Mouse (Mus musculus) midbrain, embryonic 13.5 days (tissue): Measurements from ENCODE around the gene Myh3. TPM values are rescaled to one million over a fixed set of nuclear protein-coding genes. Genes with fewer than 3 reads are reported as not detected.
A peak's percentile ranks its signal among the peaks of the same experiment; 100 is the strongest.

Experiments
- ATAC-seq: fragments of 200-750 bp; cut with Nextera tagmentation; 2 replicates; pipeline ENCODE4 v1.8.0; 2017; ENCODE audit warnings: mild to moderate bottlenecking, moderate TSS enrichment, moderate library complexity
- H3K27ac ChIP-seq: fragments of 300-500 bp; sonication (generic); 2 replicates; pipeline ENCODE4 v1.5.1; 2015; ENCODE audit warnings: inconsistent platforms, mild to moderate bottlenecking, moderate library complexity
- H3K27me3 ChIP-seq: fragments of 300-500 bp; sonication (generic); 2 replicates; pipeline ENCODE4 v1.6.1; 2015; ENCODE audit warnings: mild to moderate bottlenecking, inconsistent platforms
- H3K36me3 ChIP-seq: fragments of 300-500 bp; sonication (generic); 2 replicates; pipeline ENCODE4 v1.6.1; 2015; ENCODE audit warnings: mild to moderate bottlenecking, inconsistent platforms
- H3K4me1 ChIP-seq: fragments of 300-500 bp; sonication (generic); replicated peaks from 2 replicates; pipeline ENCODE4 v1.6.1; 2015; ENCODE audit warnings: inconsistent platforms
- H3K4me2 ChIP-seq: fragments of 300-500 bp; sonication (generic); replicated peaks from 2 replicates; pipeline ENCODE4 v1.6.1; 2015; ENCODE audit warnings: moderate library complexity, mild to moderate bottlenecking, inconsistent platforms
- H3K4me3 ChIP-seq: fragments of 300-500 bp; sonication (generic); replicated peaks from 2 replicates; pipeline ENCODE4 v1.5.1; 2015; ENCODE audit warnings: mild to moderate bottlenecking, inconsistent platforms
- H3K9ac ChIP-seq: fragments of 300-500 bp; sonication (generic); replicated peaks from 2 replicates; pipeline ENCODE4 v1.6.1; 2015; ENCODE audit warnings: mild to moderate bottlenecking, inconsistent platforms
- H3K9me3 ChIP-seq: fragments of 300-500 bp; sonication (generic); 2 replicates; pipeline ENCODE4 v1.6.1; 2016; ENCODE audit warnings: mild to moderate bottlenecking, inconsistent platforms
- WGBS: fragments of 180-500 bp; shearing (Covaris S2); methylation state at CpG from one replicate; pipeline ENCODE4 v1.1.7; 2015; 5-methylcytosine and 5-hydroxymethylcytosine counted together
- polyA plus RNA-seq: library from polyadenylated mRNA; unstranded; fragments of >200 nt; fragmentation: Nextera tagmentation; extraction: Ambion mirVana; gene quantifications from 2 replicates; pipeline ENCODE4 v1.2.1, GENCODE M21; 2015

The Myh3 gene
- polyA plus RNA-seq, 1 experiment from 2014 or later, result 0.35 TPM

DNA sequence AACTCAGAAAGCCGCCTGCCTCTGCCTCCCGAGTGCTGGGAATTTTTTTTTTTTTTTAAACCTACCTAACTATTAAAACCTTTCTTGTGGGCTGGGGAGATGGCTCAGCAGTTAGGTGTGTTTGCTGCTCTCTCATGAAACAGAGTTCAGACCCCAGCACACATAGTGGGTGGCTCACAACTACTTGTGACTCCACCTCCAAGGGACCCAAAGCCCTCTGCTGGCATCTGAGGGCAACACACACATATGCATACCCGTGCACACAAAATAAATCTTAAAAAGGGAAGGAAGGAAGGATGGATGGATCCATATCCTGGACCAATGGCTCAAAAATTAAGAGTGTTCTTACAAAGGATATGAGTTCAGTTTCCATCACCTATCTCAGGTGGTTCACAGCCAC, 28.8 kb upstream of the Myh3 start:
- H3K27me3 ChIP-seq, result no peaks in the 10 kb centered on the region
- H3K9me3 ChIP-seq, result no peaks in the 10 kb centered on the region
- WGBS, result 91% methylated on average over 3 of the region's 3 CpGs
- no peak overlapping the region for H3K4me3 ChIP-seq
- H3K9ac ChIP-seq, result no peak overlapping the region
- H3K4me2 ChIP-seq, result no peak overlapping the region
- H3K4me1 ChIP-seq, result peaks cover 20% of the 10 kb centered on the region
- H3K27ac ChIP-seq, result no peak overlapping the region
- peaks cover 24% of the 10 kb centered on the region for H3K36me3 ChIP-seq
- ATAC-seq, result no peak

DNA sequence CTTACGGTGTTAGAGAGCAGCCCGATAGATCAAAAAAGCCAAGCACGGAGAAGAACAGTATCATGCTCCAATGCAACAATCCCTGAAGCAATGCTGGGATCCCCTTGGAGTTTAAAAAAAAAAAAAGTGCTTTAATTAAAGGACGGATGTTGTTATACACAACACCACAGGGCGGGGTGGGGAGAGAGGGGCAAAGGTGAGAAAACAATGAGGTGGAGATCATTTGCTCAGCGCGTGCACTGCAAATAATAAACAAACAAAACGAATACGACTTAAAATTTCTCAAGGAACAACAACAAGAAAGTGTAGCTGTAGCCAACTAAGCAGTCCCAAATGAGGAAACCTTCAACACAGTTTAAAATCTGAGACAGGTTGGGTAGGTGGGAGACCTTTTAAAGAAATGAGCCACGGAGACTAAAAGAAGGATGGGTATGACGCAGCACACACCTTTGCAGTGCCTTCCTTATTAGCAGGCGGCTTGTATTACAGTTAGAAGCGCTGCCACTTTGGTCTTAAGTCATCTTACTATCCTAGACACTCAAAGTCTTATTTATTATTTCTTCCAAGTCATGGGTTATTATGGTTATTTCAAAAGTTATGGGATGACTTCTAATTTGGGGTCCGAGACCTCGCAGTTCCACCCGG, 26.3 kb upstream of the Myh3 start:
- Histone ChIP-seq H3K27me3 (no peaks in the 10 kb centered on the region), H3K4me1 (peaks cover 20% of the 10 kb centered on the region), H3K27ac (peak overlapping the region; percentile 81; the same call in 1 of the 2 replicates), H3K4me3 (peak overlapping the region; percentile 99), H3K9me3 (no peaks in the 10 kb centered on the region), H3K36me3 (peaks cover 25% of the 10 kb centered on the region), H3K9ac (peak overlapping the region; percentile 85), H3K4me2 (peak overlapping the region; percentile 76)
- ATAC-seq, result peak; percentile 66
- 9% methylated on average over 16 of the region's 16 CpGs for WGBS

DNA sequence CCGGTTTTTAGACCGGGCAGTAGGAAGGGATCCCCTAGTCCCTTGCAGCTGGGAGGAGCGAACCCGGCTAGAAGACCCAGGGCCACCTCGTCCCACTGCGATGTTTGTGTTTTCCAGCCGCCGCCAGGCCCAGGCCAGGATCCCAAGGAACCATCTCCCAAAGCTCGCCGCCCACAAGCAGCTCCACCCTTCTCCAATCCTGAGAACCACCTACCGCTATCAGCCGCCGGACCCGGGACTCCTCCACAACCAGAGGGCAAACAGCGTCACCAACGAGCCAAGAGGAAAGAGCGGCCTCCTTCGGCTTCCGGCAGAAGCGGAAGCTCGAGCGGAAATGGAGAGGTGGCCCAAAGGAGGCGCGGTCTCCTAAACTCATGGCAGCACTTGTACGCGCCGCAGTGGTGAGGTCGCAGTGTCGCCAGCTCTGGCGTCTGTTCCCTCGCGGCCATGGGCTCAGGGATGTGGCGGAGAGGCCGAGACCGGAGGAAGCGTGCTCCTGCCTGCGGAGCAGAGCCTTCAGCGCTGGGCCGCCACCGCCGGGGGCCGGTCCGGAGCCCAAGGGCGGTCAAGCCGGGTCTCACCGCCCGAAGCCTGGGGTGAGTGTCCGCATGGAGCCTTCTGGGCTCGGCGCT, 25.7 kb upstream of the Myh3 start, which contains the start of the genes Adprm and Sco1:
Gene Adprm, minus strand, starts transcription at position 274 of the 632 bp plus-strand sequence.
Gene Sco1, plus strand, starts transcription at position 350 of the 632 bp plus-strand sequence.
- H3K9me3 ChIP-seq, result no peaks in the 10 kb centered on the region
- H3K4me3 ChIP-seq, result peak within 1 kb of the TSS; percentile 99
- peaks cover 31% of the 10 kb centered on the region for H3K36me3 ChIP-seq
- H3K27ac ChIP-seq, result peak within 1 kb of the TSS; percentile 81
- ATAC-seq, result peak; percentile 96
- peaks cover 20% of the 10 kb centered on the region for H3K4me1 ChIP-seq
- peak within 1 kb of the TSS; percentile 76 for H3K4me2 ChIP-seq
- H3K27me3 ChIP-seq, result no peaks in the 10 kb centered on the region
- under 1% methylated on average over 50 of the region's 50 CpGs for WGBS
- H3K9ac ChIP-seq, result peak within 1 kb of the TSS; percentile 85

DNA sequence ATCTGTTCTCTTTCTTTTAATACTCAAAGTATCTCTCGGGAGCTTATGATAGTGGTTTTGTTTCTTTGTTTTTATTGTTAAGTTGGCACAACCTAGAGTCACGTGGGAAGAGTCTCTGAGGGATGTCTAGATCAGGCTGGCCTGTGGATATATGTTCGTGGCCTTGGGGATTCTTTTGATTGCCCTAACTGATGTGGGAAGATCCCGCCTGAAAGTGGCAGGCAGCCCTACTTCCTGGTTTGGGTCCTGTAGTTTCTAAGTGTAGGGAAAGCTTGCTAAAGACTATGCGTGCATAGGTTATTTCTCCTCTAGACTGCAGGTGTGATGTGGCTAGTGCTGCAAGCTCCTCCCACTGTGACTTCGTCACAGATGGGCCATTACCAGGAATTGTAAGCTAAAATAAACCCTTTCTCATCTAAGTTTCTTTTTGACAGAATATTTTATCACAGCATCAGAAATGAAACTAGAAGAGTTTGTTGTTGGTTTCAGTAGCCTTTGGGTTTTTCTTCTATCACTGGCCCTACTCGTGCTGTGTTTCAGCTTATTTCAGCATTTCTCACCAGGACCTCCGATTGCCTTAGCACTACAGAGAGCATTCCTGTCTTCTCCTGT, 23.2 kb upstream of the Myh3 start:
- H3K27ac ChIP-seq, result no peak overlapping the region
- peaks cover 20% of the 10 kb centered on the region for H3K4me1 ChIP-seq
- ATAC-seq, result no peak
- H3K27me3 ChIP-seq, result no peaks in the 10 kb centered on the region
- no peak overlapping the region for H3K4me3 ChIP-seq
- no peak overlapping the region for H3K4me2 ChIP-seq
- H3K9me3 ChIP-seq, result no peaks in the 10 kb centered on the region
- 92% methylated on average over 8 of the region's 8 CpGs for WGBS
- H3K36me3 ChIP-seq, result peaks cover 48% of the 10 kb centered on the region
- no peak overlapping the region for H3K9ac ChIP-seq

DNA sequence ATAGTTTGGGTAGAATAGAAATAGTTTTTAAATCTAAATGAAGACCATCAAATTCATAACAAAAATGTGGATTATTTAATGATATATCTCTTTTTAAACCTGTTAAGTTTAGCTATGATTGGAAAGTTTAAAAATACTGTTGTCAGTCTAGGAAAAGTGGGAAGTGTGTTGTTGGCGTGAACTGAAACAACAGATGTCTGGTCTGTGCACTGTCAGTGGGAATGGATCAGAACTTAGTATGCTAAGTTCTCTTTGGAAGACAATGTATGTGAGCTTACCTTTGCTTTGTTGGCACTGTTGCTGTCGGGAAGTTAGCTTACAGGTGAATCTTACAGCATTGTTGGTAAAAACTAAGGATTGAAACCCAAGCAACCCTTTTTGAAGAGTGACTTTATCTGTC, 16.8 kb upstream of the Myh3 start:
- Histone ChIP-seq H3K4me1 (no peaks in the 10 kb centered on the region), H3K27me3 (no peaks in the 10 kb centered on the region), H3K36me3 (peaks cover 88% of the 10 kb centered on the region), H3K9me3 (no peaks in the 10 kb centered on the region), H3K4me2 (no peak overlapping the region), H3K4me3 (no peak overlapping the region), H3K27ac (no peak overlapping the region), H3K9ac (no peak overlapping the region)
- 94% methylated on average over 2 of the region's 2 CpGs for WGBS
- ATAC-seq, result no peak

DNA sequence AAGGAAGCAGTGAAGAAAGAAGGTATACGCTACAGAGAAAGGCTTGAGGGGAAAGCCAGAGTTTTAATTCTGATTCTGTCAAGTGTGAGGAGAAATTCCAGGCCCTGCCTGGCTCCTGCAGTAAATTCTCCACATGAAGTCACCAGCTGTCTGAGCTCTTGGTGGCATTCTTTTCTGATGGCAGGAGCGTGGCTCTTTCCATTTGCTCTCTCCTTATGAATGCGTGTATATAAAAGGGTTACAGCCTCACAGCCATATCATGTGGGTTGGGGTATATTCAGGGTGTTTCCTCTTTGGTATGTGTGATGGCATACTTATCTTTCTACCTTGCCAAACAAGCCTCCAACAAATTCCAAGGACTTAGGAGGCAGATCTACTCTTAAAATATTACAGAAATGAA, 15.4 kb upstream of the Myh3 start:
- no peaks in the 10 kb centered on the region for H3K27me3 ChIP-seq
- no peak overlapping the region for H3K4me3 ChIP-seq
- no peak for ATAC-seq
- H3K4me2 ChIP-seq, result no peak overlapping the region
- no peaks in the 10 kb centered on the region for H3K9me3 ChIP-seq
- no peak overlapping the region for H3K27ac ChIP-seq
- no peak overlapping the region for H3K9ac ChIP-seq
- WGBS, result 95% methylated on average over 3 of the region's 3 CpGs
- no peaks in the 10 kb centered on the region for H3K4me1 ChIP-seq
- H3K36me3 ChIP-seq, result peaks cover 85% of the 10 kb centered on the region

DNA sequence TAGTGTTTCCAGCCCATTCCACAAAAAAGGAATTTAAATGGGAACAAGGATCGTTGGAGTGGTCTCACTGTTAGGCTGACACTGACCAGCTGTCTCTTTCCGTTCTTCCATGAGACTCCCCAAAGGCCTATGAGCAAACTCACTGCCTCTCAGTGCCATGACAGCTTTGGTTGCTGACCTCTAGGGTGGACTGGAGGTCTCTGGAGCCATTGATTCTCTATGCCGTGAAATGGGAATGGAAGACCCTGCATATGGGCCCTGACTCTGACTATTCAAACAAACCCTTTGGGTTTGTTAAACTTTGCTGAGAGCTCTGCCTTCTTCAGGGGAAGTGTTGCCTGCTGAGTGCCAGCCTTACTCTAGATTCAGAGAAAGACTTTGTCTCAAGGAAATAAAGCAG, 10.4 kb upstream of the Myh3 start:
- H3K36me3 ChIP-seq, result peaks cover 48% of the 10 kb centered on the region
- H3K4me1 ChIP-seq, result no peaks in the 10 kb centered on the region
- no peak overlapping the region for H3K27ac ChIP-seq
- no peak overlapping the region for H3K4me3 ChIP-seq
- no peaks in the 10 kb centered on the region for H3K27me3 ChIP-seq
- no peak overlapping the region for H3K9ac ChIP-seq
- WGBS, result 91% methylated on average over 3 of the region's 3 CpGs
- no peak overlapping the region for H3K4me2 ChIP-seq
- no peak for ATAC-seq
- H3K9me3 ChIP-seq, result no peaks in the 10 kb centered on the region

DNA sequence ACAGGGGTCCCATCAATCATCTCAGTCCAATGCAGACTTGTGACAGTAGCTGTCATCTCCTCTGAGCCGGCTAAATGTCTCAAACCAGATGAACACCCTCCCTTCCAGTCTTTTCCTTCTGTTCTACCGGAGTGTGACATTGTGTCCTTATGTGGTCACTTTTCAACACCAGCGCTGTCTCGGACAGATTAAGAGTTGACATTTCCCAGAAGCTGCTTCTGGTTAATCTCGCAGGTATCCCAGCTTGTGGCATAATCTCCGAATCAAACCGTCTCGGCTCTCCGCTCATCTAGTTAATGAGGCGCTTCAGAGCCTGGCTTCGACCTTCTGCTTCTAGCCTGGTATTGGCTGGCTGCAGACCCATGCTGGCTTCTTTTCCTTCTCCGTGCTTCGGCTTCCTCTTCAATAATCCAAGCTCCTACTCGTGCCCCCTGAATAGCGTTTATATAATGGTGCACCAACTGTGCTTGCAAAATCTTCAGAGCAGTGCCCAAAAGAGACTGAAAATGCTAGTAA, 5.4 kb upstream of the Myh3 start:
- WGBS, result 69% methylated on average over 15 of the region's 15 CpGs
- Histone ChIP-seq H3K4me2 (no peak overlapping the region), H3K9ac (no peak overlapping the region), H3K27me3 (no peaks in the 10 kb centered on the region), H3K9me3 (no peaks in the 10 kb centered on the region), H3K36me3 (0 out of 2 replicates have a peak, but pooled peaks cover 3% of the 10 kb centered on the region), H3K4me1 (peaks cover 5% of the 10 kb centered on the region), H3K4me3 (no peak overlapping the region), H3K27ac (no peak overlapping the region)
- no peak for ATAC-seq

DNA sequence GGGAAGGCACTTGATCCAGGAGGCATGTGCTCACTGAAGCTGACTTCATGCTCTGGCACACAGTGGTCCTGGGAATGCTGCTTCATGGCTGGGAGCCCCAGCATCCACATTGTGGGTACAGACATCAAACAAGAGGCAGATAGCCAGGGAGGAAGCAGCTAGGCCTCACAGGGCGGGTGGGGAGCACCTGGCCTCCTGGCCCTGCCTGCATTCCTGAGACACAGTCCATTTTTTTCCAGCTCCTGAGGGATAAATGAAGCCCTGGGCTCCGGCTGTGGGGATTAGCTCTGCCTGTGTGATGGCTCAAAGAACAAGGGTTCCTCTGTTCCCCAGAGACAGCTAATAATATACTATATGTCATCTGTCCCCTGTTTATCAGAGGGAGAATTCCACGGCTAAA, 3.1 kb upstream of the Myh3 start:
- no peak for ATAC-seq
- WGBS, result 14% methylated on average over 3 of the region's 3 CpGs

DNA sequence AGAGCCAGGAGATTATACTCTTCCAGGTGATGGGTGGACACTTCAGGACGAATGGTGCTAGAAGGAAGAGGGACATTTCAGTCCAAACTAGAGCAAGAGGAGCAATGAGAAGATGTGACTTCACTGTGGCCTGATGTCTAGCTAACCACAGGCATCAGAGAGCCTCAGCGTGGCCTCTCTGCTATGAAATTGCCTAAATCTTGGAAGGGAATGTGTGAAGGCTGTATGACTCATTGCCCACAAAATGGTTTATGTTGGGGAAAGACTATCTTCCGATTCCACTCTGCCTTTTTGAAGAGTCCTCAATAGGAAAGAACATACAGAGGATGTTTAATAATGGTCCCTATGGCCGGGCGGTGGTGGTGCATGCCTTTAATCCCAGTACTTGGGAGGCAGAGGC, 1.3 kb upstream of the Myh3 start:
- no peak overlapping the region for H3K27ac ChIP-seq
- H3K4me1 ChIP-seq, result peaks cover 28% of the 10 kb centered on the region
- no peaks in the 10 kb centered on the region for H3K36me3 ChIP-seq
- no peak for ATAC-seq
- 90% methylated on average over 5 of the region's 5 CpGs for WGBS
- H3K4me3 ChIP-seq, result no peak overlapping the region
- H3K9ac ChIP-seq, result no peak overlapping the region
- no peaks in the 10 kb centered on the region for H3K9me3 ChIP-seq
- no peak overlapping the region for H3K4me2 ChIP-seq
- H3K27me3 ChIP-seq, result no peaks in the 10 kb centered on the region

More for the DNA sequence above, 3.1 kb upstream of the Myh3 start:
- Histone ChIP-seq H3K4me1 (peaks cover 14% of the 10 kb centered on the region), H3K4me3 (no peak overlapping the region), H3K9ac (no peak overlapping the region), H3K27ac (0 out of 2 replicates have a peak overlapping the region, but pooled peaks have one; percentile 45), H3K9me3 (no peaks in the 10 kb centered on the region), H3K36me3 (no peaks in the 10 kb centered on the region), H3K4me2 (no peak overlapping the region), H3K27me3 (no peaks in the 10 kb centered on the region)

DNA sequence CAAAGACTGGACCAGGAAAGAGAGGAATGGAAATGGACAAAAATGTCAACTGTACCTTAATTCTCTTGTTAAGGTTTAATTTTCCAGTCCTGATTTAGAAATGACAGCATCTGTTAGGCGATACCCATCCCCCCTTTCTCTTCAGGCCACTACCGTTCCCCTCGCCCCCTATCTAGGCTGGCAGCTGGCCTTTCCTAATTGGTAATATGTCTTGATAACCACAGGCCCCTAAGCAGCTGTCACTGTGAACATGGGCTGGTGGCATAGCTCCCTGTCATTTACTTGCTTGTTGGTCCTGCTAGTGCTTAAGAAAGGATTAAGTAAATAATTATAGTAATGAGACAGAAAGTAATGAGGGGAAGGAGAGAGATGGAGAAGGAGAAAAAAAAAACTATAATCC, 665 bp upstream of the Myh3 start:
- Histone ChIP-seq H3K9me3 (no peaks in the 10 kb centered on the region), H3K36me3 (no peaks in the 10 kb centered on the region), H3K27ac (no peak overlapping the region), H3K9ac (no peak overlapping the region), H3K4me3 (no peak overlapping the region), H3K27me3 (no peaks in the 10 kb centered on the region), H3K4me2 (no peak overlapping the region), H3K4me1 (peaks cover 28% of the 10 kb centered on the region)
- no peak for ATAC-seq
- WGBS, result 55% methylated on average over 3 of the region's 3 CpGs

DNA sequence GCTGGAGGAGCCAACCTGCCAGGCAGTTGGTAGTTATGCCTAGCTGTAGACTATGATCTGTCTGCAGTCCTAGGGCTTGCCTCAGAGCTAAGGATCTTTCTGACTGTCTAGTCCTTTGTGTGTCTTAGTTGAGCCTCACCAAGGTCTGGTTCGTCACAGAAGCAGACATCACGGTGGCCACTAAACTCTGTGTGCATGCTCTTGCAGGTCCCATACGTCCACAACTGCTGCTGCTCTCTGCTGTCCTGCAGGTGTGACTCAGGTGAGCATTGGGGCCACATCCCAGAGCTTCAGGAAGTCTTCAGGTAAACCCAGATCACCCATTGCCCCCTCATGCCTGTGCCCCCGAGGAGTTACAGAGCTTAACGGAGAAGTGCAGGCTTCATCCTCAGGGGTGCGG, 788 bp downstream of the Myh3 start:
- WGBS, result 85% methylated on average over 6 of the region's 6 CpGs

More for the DNA sequence above, 788 bp downstream of the Myh3 start:
- H3K4me1 ChIP-seq, result peaks cover 28% of the 10 kb centered on the region
- H3K27ac ChIP-seq, result no peak overlapping the region
- H3K27me3 ChIP-seq, result peaks cover 13% of the 10 kb centered on the region
- H3K36me3 ChIP-seq, result no peaks in the 10 kb centered on the region
- no peak for ATAC-seq
- H3K4me3 ChIP-seq, result no peak overlapping the region
- H3K9ac ChIP-seq, result no peak overlapping the region
- no peak overlapping the region for H3K4me2 ChIP-seq
- H3K9me3 ChIP-seq, result no peaks in the 10 kb centered on the region
